Mouse (Mus musculus) erythroid progenitor cell, adult 5-6 weeks (primary cell): ENCODE data around the gene Kcnn1. TPM values are rescaled to one million over a fixed set of nuclear protein-coding genes. Genes with fewer than 3 reads are reported as not detected.

Experiments used
- ATAC-seq: replicated peaks from 2 replicates; pipeline ENCODE4 v1.8.0; 2016; ENCODE audit warnings: moderate number of reproducible peaks, mild to moderate bottlenecking, moderate TSS enrichment, inconsistent platforms; ENCODE audit not compliant: poor library complexity, low FRiP score, severe bottlenecking
- total RNA-seq, 2 experiments: library from RNA; stranded (forward) in 1 of 2; stranded (reverse) in 1 of 2; fragments of 150-400 nt in 1 of 2; fragments of 186-747, 209-891 nt in 1 of 2; gene quantifications; 2 replicates each; pipeline versions ENCODE4 v1.2.3 to v1.2.4; 2015 to 2017; ENCODE audit warnings: low replicate concordance in 2 of 2

The Kcnn1 gene
- total RNA-seq, 2 experiments from 2014 or later, result not detected

DNA sequence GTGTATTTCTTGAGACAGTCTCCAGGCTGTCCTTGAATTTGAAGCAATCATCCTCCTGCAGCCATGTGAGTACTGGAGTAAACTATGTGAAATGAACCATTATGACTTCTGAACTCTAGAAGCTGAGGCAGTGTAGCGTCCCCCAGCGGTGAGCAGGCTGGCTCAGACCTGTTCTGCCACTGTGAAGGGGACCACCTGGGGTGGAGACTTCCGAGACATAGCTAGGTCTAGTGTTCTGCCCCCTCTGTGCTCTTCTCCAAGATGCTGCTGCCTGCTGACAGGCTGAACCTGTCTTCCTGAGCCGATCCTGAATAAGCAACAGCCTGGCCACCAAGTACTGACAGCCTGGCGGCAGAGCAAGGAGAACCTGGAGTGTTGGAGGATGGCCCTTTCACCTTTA lies 17.9 kb downstream of the Kcnn1 start:
- ATAC-seq, result no peak

DNA sequence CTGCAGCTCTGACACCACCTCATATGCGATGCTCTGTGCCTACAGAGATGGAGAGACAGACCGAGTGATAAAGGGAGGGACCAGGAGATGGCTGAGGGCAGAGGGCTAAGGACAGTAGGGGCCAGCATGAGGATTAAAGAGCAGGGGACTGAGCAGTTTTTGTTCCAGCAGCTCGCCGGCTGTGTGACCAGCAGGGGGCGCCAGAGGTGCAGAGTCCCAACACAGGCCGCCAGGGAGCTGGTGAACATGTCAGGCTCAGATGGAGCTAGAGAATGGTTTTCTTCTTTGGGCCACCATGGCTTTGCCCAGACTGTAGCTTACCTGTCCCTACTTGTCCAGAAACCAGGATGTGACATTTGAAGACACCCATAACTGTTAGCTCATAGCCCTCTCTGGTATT lies 18.5 kb downstream of the Kcnn1 start:
- peak; percentile 32 for ATAC-seq

DNA sequence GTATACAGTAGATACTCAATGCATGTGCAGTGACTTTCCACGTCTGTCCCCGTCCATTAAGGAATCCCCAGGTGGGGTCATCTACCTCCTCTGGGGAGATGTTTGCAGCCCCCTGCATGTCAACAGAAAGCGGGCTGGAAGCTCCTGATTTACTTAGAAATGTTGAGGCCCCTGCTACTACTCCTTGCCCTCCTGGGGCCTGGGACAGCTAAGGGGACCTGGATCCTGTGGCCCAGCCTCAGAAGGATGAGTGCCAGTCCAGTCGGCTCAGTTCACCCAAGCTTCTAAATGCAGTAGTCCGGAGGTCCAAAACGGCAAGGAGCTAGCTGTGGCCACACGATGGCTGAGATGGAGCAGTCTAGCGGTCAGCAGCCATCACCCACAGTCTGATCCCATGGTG lies 19.1 kb downstream of the Kcnn1 start:
- no peak for ATAC-seq

DNA sequence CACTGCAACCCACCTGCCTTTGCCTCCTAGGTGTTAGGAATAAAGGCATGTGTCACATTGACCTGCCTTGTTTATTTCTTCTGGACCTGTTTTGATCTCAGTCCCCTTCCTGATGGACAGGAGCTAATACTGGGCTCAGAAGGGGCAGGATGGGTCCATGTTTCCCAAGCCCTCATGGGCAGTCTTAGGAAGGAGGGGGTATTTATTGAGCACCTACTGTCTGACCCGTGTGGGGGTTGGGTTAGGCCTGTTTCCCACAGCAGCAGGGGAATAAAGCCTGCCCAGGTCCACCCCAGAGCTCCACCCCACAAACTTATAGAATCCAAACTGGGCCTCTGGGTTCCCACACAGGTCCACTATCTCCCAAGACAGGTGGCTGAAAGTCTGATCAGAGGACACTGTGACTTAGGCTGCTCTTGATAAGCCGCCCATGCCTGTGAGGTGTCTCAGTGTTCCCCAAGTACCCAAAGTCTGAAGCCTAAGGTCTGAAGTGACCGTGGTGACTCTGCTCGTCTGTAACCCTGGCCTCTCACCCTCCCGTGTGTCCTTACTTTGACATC lies 19.8 kb downstream of the Kcnn1 start:
- ATAC-seq, result peak; percentile 49

DNA sequence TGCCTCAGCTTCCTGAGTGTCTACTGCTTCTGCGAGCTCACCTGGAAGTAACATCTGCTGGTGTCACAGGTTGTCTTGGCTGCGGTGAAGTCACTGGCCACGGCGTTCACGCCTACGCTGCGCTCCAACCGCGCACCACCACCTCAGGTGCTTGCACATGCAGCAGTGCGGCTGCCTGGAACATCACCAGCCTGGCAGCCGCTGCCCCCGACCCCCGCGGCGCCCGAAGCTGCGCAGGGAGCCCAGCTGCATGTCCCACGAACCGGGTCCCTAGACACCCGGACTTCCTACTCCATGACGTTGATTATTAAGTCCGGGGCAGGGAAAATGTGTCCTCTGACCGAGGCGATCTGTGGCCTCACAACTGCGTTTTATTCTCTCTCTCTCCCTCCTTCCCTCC lies 20.6 kb downstream of the Kcnn1 start:
- ATAC-seq, result no peak

DNA sequence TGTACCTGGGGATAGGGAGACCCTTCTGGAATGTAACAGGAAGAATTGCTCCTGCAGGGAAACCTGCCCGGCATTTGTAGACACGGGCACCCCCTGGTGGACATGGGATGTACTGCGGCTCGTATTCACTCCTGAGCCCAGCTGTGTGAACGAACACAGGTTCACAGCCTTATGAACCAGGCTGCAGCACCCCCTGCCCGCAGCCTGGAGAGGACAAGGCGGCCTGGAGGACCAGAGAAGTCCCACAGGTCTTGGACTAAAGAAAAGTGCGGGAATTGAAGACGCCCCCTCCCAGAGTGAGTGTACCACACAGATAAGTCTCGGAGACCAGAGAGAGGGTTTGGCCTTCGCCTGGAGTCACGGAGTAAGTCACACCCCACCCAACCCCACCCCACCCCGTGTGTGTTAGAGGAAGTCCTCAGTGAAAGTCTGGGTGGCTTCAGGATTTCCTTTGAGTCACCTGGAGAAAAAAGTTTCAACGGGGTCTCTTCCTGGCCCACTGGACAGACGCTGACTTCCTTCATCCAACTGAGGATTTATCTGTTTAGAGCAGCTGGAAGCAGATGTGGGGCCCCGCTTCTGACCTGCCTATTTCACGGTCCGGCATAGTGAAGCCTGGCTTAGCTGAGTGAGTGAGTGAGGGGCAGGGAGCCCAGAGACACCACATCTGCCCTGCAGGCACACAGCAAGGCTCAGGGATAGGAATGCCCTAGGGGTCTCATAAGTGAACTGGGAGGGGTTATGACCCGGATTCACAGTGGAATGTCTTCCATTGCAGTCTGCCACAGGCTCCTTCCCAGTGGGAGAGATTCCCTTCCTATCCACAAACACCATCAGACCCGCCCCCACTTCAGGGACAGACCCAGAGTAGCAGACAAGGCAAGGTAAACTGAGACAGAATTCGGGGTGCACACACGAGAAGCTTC lies 21.6 kb downstream of the Kcnn1 start:
- ATAC-seq, result peak; percentile 35

DNA sequence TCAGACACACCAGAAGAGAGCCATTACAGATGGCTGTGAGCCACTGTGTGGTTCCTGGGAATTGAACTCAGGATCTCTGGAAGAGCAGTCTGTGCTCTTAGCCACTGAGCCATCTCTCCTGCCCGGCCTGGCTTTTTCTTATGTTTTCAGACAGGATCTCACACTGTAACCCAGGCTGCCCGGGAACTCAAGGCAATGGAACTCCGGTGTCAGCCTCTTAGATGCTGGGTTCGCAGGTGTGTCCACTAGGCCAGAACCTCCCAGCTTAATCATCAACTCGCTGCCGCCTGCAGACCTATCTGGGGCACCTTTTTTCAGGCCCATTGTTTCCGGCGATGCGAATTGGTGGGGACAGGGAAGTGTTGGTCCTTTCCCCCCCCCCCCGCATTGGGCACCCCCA lies 22.5 kb downstream of the Kcnn1 start:
- ATAC-seq, result no peak

DNA sequence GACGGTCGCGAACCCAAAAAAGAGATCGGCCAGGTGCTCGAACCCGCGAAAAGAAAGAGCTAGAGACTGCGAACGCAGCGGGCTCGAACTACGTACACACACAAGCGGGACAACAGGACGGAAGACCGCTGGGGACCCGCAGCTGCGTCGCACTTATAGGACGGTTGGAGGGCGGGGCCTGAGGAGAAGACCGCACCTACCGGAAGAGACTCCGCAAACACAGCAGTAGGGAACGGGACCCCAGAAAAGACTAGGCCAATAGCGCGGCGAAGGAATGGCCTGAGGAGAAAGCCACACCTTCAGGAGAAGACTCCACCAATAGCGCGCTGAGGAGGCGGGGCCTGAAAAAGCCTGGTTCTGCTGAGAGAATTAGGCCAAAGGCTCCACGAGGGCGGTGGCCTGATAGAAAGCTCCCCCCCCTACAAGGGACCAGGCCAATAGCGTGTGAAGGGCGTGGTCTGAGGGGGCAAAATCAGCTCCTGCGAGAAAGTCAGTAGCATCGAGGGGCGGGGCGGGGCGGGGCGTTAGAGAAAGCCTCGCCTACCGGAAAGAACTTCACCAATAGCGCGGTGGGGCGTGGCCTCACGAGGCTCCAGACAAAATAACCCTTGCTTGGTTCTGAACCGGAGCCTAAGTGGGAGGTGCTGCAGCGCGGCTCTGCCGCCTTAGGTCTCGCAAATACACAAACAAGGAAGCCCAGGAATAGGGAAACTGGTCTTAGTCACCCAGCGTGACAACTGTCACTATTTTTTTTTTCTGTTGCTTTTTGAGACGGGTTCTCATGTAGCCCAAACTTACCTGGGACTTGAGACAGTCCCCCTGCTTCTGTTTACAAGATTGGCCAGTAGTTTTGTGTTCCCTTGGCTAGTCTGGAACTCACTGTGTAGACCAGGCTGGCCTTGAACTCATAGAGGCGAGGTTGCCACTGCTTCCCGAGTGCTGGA lies 23.4 kb downstream of the Kcnn1 start, which contains the start of gene Arrdc2:
Gene Arrdc2, minus strand, starts transcription at position 313 of the 944 bp plus-strand sequence.
- peak; percentile 67 for ATAC-seq

DNA sequence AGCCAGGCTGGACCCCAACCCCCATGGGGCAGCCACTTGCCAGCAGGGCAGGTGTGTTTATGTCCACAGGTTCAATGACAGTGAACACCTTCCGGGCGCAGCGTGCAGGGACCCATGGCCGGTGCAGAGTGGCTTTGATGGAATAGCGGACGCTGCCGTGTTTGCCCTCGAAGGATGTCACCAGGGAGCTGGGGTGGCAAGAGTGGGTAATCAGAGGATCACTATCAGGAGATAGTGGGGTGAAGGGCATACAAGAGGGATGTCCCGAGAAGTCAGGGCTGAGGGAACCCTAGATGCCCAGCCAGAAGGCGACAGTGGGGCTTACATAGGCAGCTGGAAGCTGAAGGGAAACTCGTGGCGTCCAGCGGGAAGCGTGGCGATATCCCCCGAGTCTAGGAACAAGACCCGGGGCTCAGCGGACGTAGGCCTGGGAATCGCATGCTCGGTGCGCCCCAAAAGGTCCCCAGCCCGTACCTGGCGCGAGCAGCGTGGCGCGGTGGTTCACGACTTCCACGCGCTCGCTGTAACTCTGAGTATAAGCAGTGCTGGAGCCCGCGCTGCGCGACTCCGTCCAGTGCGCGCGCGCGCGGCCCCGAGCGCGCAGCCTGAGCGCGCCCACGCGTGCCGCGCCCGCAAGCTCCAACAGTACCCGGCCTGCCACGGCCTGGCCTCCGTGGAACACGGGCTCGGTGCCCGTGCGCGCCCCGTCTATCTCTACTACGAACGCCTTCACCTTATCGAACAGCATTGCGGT lies 24.2 kb downstream of the Kcnn1 start:
- ATAC-seq, result peak; percentile 5; the same call in 1 of the 2 replicates

DNA sequence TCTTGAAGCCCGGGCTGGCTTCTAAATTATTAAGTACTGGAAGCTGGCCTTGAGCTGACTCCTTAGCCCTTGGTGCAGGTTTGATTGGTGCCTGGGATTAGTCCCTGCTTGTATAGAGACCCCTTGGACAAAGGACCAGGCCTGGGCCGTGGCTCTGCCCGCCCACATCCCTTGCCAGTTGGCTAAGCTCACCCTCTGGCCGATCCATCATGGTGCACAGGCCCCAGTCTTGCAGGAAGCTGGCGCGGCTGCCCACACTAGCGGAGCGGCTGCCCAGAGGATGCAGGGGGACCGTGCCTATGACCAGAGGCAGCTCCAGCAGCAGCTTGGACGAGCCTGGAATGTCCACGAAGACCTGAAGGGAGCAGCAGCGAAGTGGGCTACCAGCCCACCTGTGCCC lies 26.4 kb downstream of the Kcnn1 start:
- ATAC-seq, result no peak

DNA sequence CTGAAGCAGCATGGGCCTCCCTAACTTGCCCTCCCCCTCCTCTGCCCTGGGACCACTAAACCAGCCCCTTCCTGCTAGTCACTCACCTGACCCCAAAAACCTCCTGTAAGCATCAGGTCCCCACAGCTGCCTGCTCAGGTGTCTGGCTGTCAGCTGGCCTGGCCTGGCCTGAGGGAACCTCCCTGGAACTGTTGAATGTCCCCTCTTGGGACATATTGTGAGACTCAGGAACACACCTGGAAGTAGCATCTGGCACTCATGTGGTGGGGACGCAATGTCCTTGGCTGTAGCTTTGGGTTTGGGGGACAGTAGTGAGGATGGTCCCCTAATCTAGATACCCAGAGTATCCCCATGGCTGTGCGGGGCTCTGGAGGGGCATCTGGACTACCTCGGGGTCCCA lies 29.0 kb downstream of the Kcnn1 start:
- ATAC-seq, result no peak

DNA sequence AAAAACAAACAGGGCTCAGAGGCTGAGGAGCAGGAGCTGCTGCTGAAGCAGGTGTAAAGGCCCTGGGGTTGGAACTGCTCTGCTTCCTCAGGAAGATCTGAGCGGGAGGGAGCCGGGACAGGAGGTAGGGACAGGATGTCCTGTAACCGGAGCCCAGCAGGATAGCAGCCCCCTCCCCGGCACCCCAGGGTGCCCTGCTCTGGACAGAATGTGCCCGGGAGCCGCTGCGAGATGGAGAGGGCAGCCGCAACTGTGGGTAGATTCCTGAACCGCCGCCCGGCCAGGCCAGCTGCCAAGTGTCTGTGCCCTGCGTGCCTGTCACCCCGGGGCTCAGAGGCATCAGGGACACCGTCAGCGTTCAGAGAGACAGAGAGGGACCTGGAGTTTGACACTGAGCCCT lies 29.5 kb downstream of the Kcnn1 start:
- peak; percentile 20; the same call in 1 of the 2 replicates for ATAC-seq

DNA sequence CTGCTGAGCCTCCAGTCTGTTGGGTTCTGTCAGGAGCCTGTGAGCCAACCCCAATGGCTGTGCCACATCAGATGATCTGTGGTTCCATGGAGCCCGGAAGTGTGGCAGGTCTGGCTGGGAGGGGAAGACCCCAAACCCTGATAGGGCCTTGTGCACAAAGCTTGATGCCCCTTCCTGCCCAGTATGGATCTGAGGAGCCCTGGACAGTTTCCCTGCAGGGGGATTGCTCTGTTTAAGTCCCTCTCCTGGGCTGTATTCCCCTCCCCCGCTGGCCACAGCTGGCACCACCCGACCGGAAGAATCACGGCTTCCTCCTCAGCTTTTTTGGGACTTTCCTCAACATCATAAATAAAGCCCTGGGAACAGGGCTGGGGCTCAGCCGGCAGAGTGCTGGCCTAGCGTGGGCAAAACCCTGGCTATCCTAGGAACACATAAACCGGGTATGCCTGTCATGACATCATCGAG lies 30.0 kb downstream of the Kcnn1 start:
- no peak for ATAC-seq

DNA sequence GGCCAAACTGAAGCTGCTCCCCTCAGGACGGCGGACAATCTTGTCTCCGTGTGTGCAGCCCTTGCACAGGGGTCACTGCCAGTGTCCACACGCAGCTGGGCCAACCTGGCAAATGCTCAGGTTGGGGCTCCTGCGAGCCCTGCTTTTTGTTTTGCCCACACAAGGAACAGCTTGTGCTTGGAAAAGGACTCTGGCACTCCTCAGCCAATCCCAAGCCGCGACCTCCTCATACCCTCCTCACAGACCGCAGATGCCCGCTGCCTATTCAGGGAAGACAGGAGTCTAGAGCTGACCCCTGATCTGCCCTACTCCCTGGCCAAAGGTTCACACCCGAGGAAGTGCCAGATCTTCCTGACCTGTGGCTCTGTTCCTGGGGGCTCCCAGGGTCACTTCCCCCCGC lies 30.7 kb downstream of the Kcnn1 start:
- no peak for ATAC-seq

DNA sequence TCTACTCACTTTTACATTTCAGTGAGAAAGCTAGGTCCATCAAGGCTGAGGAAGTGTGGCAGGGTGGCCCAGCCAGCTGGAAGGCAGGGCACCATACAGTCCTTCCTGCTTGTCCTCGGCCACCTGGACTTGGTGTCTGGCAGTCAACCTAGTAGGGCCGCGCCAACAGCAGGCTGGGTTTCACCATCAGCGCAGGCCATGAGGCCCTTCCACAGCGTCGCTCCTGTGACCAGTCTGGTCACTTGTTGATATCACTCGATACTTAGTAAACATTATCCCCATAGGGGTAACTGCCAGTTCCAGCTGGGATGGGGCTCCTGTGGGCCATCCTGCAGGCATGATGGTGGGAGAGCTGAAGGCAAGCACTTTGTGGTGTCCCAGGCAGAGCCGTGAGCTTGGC lies 31.5 kb downstream of the Kcnn1 start:
- no peak for ATAC-seq

DNA sequence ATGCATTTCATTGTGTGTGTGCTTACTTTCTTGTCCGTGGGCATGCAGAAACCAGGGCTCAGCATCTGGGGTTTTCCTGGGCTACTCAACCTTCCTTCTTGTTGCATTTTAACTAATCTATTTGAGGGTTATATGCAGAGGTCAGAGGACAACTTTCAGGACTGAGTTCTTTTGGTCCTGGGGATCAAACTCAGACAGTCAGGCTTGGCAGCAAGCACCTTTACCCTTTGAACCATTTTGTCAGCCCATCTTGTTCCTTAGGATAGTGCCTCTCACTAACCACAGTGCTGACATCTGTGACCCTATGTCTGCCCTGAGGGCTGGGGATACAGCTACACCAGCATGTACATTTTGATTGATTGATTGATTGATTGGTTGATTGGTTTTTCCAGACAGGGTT lies 35.3 kb downstream of the Kcnn1 start:
- no peak for ATAC-seq

DNA sequence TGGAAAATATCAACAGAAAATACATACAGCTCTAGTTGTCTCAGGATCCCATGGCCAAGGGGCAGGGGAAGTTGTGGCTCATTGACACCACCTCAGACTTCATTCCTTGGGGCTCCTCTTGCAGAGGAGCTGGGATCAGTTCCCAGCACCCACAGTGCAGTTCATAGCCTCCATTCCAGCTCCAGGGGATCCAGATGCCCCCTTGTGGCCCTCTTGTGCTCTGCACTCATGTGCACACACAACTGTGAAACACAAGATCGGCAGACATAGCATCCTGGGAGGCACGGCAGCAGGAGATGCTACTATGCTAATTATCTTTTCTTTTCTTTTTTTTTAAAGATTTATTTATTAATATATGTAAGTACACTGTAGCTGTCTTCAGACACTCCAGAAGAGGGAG lies 36.0 kb downstream of the Kcnn1 start:
- ATAC-seq, result no peak

DNA sequence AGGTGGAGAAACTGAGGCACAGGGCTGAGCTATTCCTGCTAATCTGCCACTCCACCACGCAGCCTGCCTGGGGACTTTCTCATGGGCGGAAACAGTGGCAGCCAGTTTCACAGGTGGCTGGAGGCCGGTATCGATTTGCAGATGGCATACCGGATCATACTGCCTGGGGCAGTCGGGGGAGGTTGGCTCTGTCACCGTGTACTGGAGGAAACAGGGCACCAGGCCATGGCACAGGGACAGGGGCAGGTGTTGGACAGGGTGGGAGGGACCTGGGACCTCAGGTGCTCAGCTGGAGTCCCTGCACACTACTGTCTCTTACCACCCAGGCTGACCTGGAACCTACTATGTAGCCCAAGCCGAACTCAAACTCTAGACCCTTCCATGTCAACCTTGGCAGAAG lies 37.2 kb downstream of the Kcnn1 start:
- no peak for ATAC-seq

DNA sequence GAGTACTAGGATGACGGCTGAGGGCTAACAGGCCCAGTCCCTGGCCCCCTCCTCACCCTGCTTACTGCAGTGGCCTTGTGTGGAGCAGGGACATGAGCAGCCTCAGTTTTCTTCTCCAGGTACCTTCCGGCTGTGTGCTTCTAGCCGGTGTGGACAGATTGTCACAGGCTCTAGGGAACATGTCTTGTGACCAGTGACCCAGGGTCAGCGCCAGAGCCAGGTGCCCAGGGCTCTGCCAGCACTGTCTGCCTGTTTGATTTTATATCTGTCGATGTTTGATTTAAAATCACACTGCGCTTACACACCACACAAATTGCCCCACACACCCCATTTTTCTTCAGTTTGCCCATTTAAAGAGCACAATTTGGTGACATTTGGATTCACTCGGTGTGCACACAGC lies 39.3 kb downstream of the Kcnn1 start:
- no peak for ATAC-seq
